Mouse (Mus musculus): Measurements from ENCODE around the gene St6galnac3. TPM values are rescaled to one million over a fixed set of nuclear protein-coding genes. Genes with fewer than 3 reads are reported as not detected.

The St6galnac3 gene
- polyA plus RNA-seq, 1 experiment from 2014 or later = 34.1 TPM

GRCm38 (mm10) chr3:153594531-153594930, 130.4 kb downstream of the St6galnac3 start:
- Histone ChIP-seq H3K36me3 (ENCODE audit: insufficient read depth) (no peaks in the 10 kb centered on the region), H3K27me3 (ENCODE audit: insufficient read depth, low read length) (no peaks in the 10 kb centered on the region), H3K9me3 (ENCODE audit: low read depth, low read length) (no peaks in the 10 kb centered on the region), H3K4me2 (no peak overlapping the region), H3K4me3 (ENCODE audit: low read depth, low read length) (no peak overlapping the region), H3K27ac (ENCODE audit: low read depth) (no peak overlapping the region), H3K9ac (no peak overlapping the region), H3K4me1 (ENCODE audit: insufficient read depth) (no peaks in the 10 kb centered on the region)
- DNase-seq = no peak
- TF ChIP-seq CTCF (IDR thresholded peaks at IDR 0.05; ENCODE audit: low read depth) = no peak
- WGBS = 79% methylated on average over 9 of the region's 9 CpGs
- no peak for ATAC-seq (ENCODE audit: insufficient read depth)

GRCm38 (mm10) chr3:153593978-153594377, 131.0 kb downstream of the St6galnac3 start:
- Histone ChIP-seq H3K27ac (ENCODE audit: low read depth) (no peak overlapping the region), H3K4me2 (no peak overlapping the region), H3K9ac (no peak overlapping the region), H3K4me3 (ENCODE audit: low read depth, low read length) (no peak overlapping the region), H3K9me3 (ENCODE audit: low read depth, low read length) (no peaks in the 10 kb centered on the region), H3K36me3 (ENCODE audit: insufficient read depth) (no peaks in the 10 kb centered on the region), H3K27me3 (ENCODE audit: insufficient read depth, low read length) (no peaks in the 10 kb centered on the region), H3K4me1 (ENCODE audit: insufficient read depth) (no peaks in the 10 kb centered on the region)
- WGBS = 27% methylated on average over 4 of the region's 4 CpGs
- no peak for TF ChIP-seq CTCF (IDR thresholded peaks at IDR 0.05; ENCODE audit: low read depth)
- ATAC-seq (ENCODE audit: insufficient read depth) (no peak), DNase-seq (no peak)

GRCm38 (mm10) chr3:153593103-153593502, 131.9 kb downstream of the St6galnac3 start:
- no peak for DNase-seq
- H3K36me3 ChIP-seq (ENCODE audit: insufficient read depth) = no peaks in the 10 kb centered on the region
- H3K4me1 ChIP-seq (ENCODE audit: insufficient read depth) = no peaks in the 10 kb centered on the region
- no peak overlapping the region for H3K4me3 ChIP-seq (ENCODE audit: low read depth, low read length)
- no peak overlapping the region for H3K27ac ChIP-seq (ENCODE audit: low read depth)
- H3K4me2 ChIP-seq = no peak overlapping the region
- no peak overlapping the region for H3K9ac ChIP-seq
- ATAC-seq (ENCODE audit: insufficient read depth) = no peak
- WGBS = 60% methylated on average over 3 of the region's 3 CpGs
- no peaks in the 10 kb centered on the region for H3K27me3 ChIP-seq (ENCODE audit: insufficient read depth, low read length)
- H3K9me3 ChIP-seq (ENCODE audit: low read depth, low read length) = no peaks in the 10 kb centered on the region
- no peak for TF ChIP-seq CTCF (IDR thresholded peaks at IDR 0.05; ENCODE audit: low read depth)

DNA sequence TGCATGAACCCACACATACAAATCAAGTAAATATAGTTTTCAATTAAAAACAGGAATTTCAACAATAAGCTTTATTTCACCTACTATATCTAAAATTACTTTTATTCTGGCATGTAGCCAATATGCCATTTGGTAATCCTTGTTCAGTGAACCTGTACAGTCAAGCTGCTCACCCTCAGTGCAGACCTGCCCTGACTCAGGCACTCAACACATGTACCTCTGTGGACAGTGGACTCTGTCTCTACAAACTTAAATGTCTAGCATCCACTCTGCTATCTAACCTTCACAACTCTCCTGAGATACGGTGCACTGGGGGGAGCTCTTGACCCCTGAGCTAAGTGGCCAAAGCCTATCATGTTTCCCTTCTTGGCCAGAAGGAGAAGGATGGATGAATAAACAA, 137.4 kb downstream of the St6galnac3 start:
- H3K4me2 ChIP-seq = no peak overlapping the region
- no peak for ATAC-seq (ENCODE audit: insufficient read depth)
- H3K9me3 ChIP-seq (ENCODE audit: low read depth, low read length) = no peaks in the 10 kb centered on the region
- H3K36me3 ChIP-seq (ENCODE audit: insufficient read depth) = no peaks in the 10 kb centered on the region
- no peaks in the 10 kb centered on the region for H3K4me1 ChIP-seq (ENCODE audit: insufficient read depth)
- 20% methylated on average over 1 of the region's 1 CpGs for WGBS
- no peak overlapping the region for H3K4me3 ChIP-seq (ENCODE audit: low read depth, low read length)
- H3K27me3 ChIP-seq (ENCODE audit: insufficient read depth, low read length) = no peaks in the 10 kb centered on the region
- H3K27ac ChIP-seq (ENCODE audit: low read depth) = no peak overlapping the region
- no peak for DNase-seq
- H3K9ac ChIP-seq = no peak overlapping the region
- no peak for TF ChIP-seq CTCF (IDR thresholded peaks at IDR 0.05; ENCODE audit: low read depth)

DNA sequence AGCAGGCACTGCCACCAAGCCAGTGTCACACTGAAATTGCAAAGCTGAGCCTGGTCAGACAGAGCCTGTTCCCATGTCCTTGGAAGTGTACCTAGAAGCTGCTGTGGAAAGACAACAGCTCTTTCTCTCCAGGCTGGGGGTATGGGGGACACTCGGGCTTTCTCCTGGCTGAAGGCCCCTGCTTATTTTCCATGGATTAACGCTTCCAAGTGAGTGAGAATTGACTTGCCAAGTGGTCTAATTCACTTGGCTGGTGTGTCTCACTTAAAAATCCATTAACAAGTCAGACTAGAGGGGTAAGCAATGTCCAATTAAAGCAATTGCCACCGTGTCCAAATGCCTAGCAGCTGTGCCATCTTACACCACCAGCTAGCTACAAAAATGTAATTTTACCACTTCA, 140.1 kb downstream of the St6galnac3 start:
- Histone ChIP-seq H3K4me3 (ENCODE audit: low read depth, low read length) (no peak overlapping the region), H3K9me3 (ENCODE audit: low read depth, low read length) (no peaks in the 10 kb centered on the region), H3K36me3 (ENCODE audit: insufficient read depth) (no peaks in the 10 kb centered on the region), H3K4me2 (no peak overlapping the region), H3K4me1 (ENCODE audit: insufficient read depth) (no peaks in the 10 kb centered on the region), H3K27me3 (ENCODE audit: insufficient read depth, low read length) (no peaks in the 10 kb centered on the region), H3K27ac (ENCODE audit: low read depth) (no peak overlapping the region), H3K9ac (no peak overlapping the region)
- no peak for ATAC-seq (ENCODE audit: insufficient read depth)
- WGBS = 74% methylated on average over 3 of the region's 3 CpGs
- no peak for TF ChIP-seq CTCF (IDR thresholded peaks at IDR 0.05; ENCODE audit: low read depth)
- DNase-seq = no peak

DNA sequence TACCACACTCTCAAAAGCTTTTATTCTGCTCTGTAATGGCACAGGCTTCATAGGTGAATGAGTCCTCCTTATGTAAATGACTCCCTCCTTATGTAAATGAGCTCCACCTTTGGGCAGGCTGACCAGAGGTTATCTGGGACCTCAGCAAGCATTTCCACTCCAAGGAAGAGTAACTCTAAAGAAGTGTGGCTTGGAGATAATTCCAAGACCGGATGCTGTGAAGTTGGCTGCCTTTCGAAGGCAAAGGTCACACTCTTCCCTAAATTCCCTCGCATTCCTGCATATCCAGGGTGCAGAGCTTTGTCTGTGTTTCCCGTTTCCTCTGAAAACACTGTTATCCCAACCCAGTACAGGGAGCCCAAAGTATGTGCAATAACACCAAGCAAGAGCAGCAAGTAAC, 142.9 kb downstream of the St6galnac3 start:
- H3K27ac ChIP-seq (ENCODE audit: low read depth) = no peak overlapping the region
- no peak for TF ChIP-seq CTCF (IDR thresholded peaks at IDR 0.05; ENCODE audit: low read depth)
- H3K9ac ChIP-seq = no peak overlapping the region
- no peak overlapping the region for H3K4me3 ChIP-seq (ENCODE audit: low read depth, low read length)
- no peak for DNase-seq
- no peak for ATAC-seq (ENCODE audit: insufficient read depth)
- no peaks in the 10 kb centered on the region for H3K9me3 ChIP-seq (ENCODE audit: low read depth, low read length)
- no peak overlapping the region for H3K4me2 ChIP-seq
- no peaks in the 10 kb centered on the region for H3K36me3 ChIP-seq (ENCODE audit: insufficient read depth)
- H3K4me1 ChIP-seq (ENCODE audit: insufficient read depth) = no peaks in the 10 kb centered on the region
- no peaks in the 10 kb centered on the region for H3K27me3 ChIP-seq (ENCODE audit: insufficient read depth, low read length)
- 28% methylated on average over 4 of the region's 4 CpGs for WGBS

DNA sequence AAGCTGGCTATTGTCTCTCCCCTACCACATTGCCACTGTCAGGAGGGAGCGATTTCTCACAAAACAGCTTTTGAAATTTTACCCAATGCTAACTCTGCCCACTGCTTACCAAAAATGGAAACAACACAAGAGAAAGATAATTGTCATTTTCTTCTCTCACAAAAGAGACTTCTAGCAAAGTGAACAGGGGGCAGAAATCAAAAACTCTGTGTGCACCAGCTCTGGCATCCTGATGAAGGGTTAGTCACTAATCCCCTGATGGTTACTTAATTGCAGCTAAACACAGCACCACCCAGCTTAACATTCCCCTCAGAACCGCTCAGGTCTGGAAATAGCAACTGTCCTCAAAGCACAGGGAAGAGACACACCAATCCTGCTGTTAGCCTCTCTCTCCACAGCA, 144.3 kb downstream of the St6galnac3 start:
- no peak for DNase-seq
- no peak for TF ChIP-seq CTCF (IDR thresholded peaks at IDR 0.05; ENCODE audit: low read depth)
- H3K9ac ChIP-seq = no peak overlapping the region
- no peaks in the 10 kb centered on the region for H3K4me1 ChIP-seq (ENCODE audit: insufficient read depth)
- no peak overlapping the region for H3K27ac ChIP-seq (ENCODE audit: low read depth)
- H3K9me3 ChIP-seq (ENCODE audit: low read depth, low read length) = no peaks in the 10 kb centered on the region
- ATAC-seq (ENCODE audit: insufficient read depth) = no peak
- no peaks in the 10 kb centered on the region for H3K27me3 ChIP-seq (ENCODE audit: insufficient read depth, low read length)
- H3K4me3 ChIP-seq (ENCODE audit: low read depth, low read length) = no peak overlapping the region
- no peaks in the 10 kb centered on the region for H3K36me3 ChIP-seq (ENCODE audit: insufficient read depth)
- WGBS = 59% methylated on average over 2 of the region's 2 CpGs
- no peak overlapping the region for H3K4me2 ChIP-seq

- Histone ChIP-seq H3K9ac (no peak overlapping the region), H3K27me3 (ENCODE audit: insufficient read depth, low read length) (no peaks in the 10 kb centered on the region), H3K4me3 (ENCODE audit: low read depth, low read length) (no peak overlapping the region), H3K27ac (ENCODE audit: low read depth) (no peak overlapping the region), H3K9me3 (ENCODE audit: low read depth, low read length) (no peaks in the 10 kb centered on the region), H3K4me1 (ENCODE audit: insufficient read depth) (no peaks in the 10 kb centered on the region), H3K36me3 (ENCODE audit: insufficient read depth) (no peaks in the 10 kb centered on the region), H3K4me2 (no peak overlapping the region)
- DNase-seq (no peak), ATAC-seq (ENCODE audit: insufficient read depth) (no peak)
- no peak for TF ChIP-seq CTCF (IDR thresholded peaks at IDR 0.05; ENCODE audit: low read depth)
- 83% methylated on average over 3 of the region's 3 CpGs for WGBS
These were observed 144.8 kb downstream of the St6galnac3 start for GRCm38 (mm10) chr3:153580136-153580535.
